Mouse (Mus musculus) liver, embryonic 14.5 days (tissue): Measurements from ENCODE around the gene Cacna1c. TPM values are rescaled to one million over a fixed set of nuclear protein-coding genes. Genes with fewer than 3 reads are reported as not detected.

Experiments used
- ATAC-seq: fragments of 200-750 bp; cut with Nextera tagmentation; 2 replicates; pipeline ENCODE4 v1.8.0; 2017; ENCODE audit warnings: moderate number of reproducible peaks, mild to moderate bottlenecking, moderate library complexity; ENCODE audit not compliant: insufficient read depth
- DNase-seq, 3 experiments: peaks; one replicate each; pipeline ENCODE4 v3.0.0-alpha.2; 2012 to 2013; ENCODE audit warnings: low read depth in 3 of 3, low spot score in 3 of 3
- H3K27ac ChIP-seq: fragments of 300-500 bp; sonication (generic); 2 replicates; pipeline ENCODE4 v1.5.1; 2014; ENCODE audit warnings: moderate library complexity, mild to moderate bottlenecking, control low read depth, inconsistent platforms
- H3K27me3 ChIP-seq: fragments of 300-500 bp; sonication (generic); 2 replicates; pipeline ENCODE4 v1.6.1; 2014; ENCODE audit warnings: mild to moderate bottlenecking, low read length, moderate library complexity; ENCODE audit not compliant: control insufficient read depth, insufficient read depth
- H3K36me3 ChIP-seq: fragments of 300-500 bp; sonication (generic); replicated peaks from 2 replicates; pipeline ENCODE4 v1.6.1; 2014; ENCODE audit warnings: low read depth; ENCODE audit not compliant: control insufficient read depth, insufficient read depth
- H3K4me1 ChIP-seq, 2 experiments: fragments of 200-500 bp in 1 of 2; fragments of 300-500 bp in 1 of 2; sonication (generic) in 1 of 2; replicated peaks; 2 replicates each; pipeline ENCODE4 v1.6.1; 2012 to 2014; ENCODE audit warnings: antibody characterized with exemption in 1 of 2, inconsistent platforms in 1 of 2, low read length in 1 of 2; ENCODE audit not compliant: control insufficient read depth in 2 of 2, insufficient read depth in 2 of 2
- H3K4me2 ChIP-seq: fragments of 300-500 bp; sonication (generic); 2 replicates; pipeline ENCODE4 v1.6.1; 2014; ENCODE audit warnings: low read depth, mild to moderate bottlenecking, control low read depth, moderate library complexity
- H3K4me3 ChIP-seq, 2 experiments: fragments of 200-500 bp in 1 of 2; fragments of 300-500 bp in 1 of 2; sonication (generic) in 1 of 2; 2 replicates each; pipeline ENCODE4 v1.5.1; 2012 to 2014; ENCODE audit warnings: low read depth in 2 of 2, low read length in 2 of 2, mild to moderate bottlenecking in 2 of 2, control low read depth in 1 of 2, inconsistent platforms in 1 of 2, moderate library complexity in 1 of 2; ENCODE audit not compliant: insufficient read depth in 1 of 2
- H3K9ac ChIP-seq: fragments of 300-500 bp; sonication (generic); replicated peaks from 2 replicates; pipeline ENCODE4 v1.6.1; 2014; ENCODE audit warnings: mild to moderate bottlenecking, control low read depth, moderate library complexity
- H3K9me3 ChIP-seq: fragments of 300-500 bp; sonication (generic); 2 replicates; pipeline ENCODE4 v1.6.1; 2016; ENCODE audit warnings: low read length, mixed read lengths; ENCODE audit not compliant: control insufficient read depth
- CTCF ChIP-seq: IDR thresholded peaks from 2 replicates; pipeline ENCODE4 v1.5.1; 2016; ENCODE audit warnings: antibody characterized with exemption, low read depth, control low read depth
- EP300 ChIP-seq: IDR thresholded peaks from 2 replicates; pipeline ENCODE4 v1.6.1; 2016; ENCODE audit warnings: antibody characterized with exemption, low read depth
- WGBS: fragments of 180-500 bp; shearing (Covaris S2); extraction: QIAGEN DNeasy Blood & Tissue Kit; methylation state at CpG from one replicate; pipeline ENCODE4 v1.1.7; 2014; ENCODE audit not compliant: insufficient replicate concordance; 5-methylcytosine and 5-hydroxymethylcytosine counted together
- polyA plus RNA-seq, 2 experiments: library from polyadenylated mRNA; depleted of rRNA in 1 of 2; stranded (reverse) in 1 of 2; unstranded in 1 of 2; fragments of >200 nt; fragmentation: Nextera tagmentation in 1 of 2; extraction: Ambion mirVana in 1 of 2; gene quantifications; 2 replicates each; pipeline versions ENCODE4 v1.2.1 to v1.2.3; 2012 to 2014

Cacna1c gene
- polyA plus RNA-seq, 2 experiments: 0.20 to 0.32 TPM

DNA sequence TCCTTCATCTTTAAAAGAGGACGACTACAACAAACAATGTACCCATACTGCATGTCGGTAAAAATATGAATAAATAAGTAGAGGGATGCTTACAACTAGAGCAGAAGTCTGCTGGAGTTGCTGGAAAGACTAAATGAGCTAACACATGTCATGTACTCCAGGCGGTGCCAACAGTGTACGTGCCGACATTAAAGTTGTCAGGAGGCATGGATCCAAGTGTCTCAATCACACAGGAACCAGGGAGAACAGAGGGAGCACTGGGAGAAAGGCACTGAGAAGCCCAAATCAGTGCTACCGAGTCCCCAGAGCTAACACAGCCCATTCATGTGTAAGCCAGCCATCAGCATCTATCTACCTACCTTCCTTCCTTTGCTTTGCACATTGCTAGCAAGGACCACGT lies 150.7 kb downstream of the Cacna1c start:
- Histone ChIP-seq H3K27me3 (no peaks in the 10 kb centered on the region), H3K4me3 (no peak overlapping the region), H3K9ac (no peak overlapping the region), H3K9me3 (no peaks in the 10 kb centered on the region), H3K4me2 (no peak overlapping the region), H3K36me3 (no peaks in the 10 kb centered on the region), H3K27ac (no peak overlapping the region), H3K4me1 (no peaks in the 10 kb centered on the region)
- no peak for ATAC-seq
- no peak for TF ChIP-seq EP300
- DNase-seq: no peak
- WGBS: 58% methylated on average over 7 of the region's 7 CpGs

GRCm38 (mm10) chr6:119044148-119044547 lies 152.1 kb downstream of the Cacna1c start:
- no peak overlapping the region for H3K9ac ChIP-seq
- no peak for ATAC-seq
- no peaks in the 10 kb centered on the region for H3K4me1 ChIP-seq
- no peak for TF ChIP-seq CTCF
- TF ChIP-seq EP300: no peak
- H3K4me2 ChIP-seq: no peak overlapping the region
- 62% methylated on average over 7 of the region's 7 CpGs for WGBS
- H3K9me3 ChIP-seq: no peaks in the 10 kb centered on the region
- no peak overlapping the region for H3K4me3 ChIP-seq
- no peak overlapping the region for H3K27ac ChIP-seq
- no peak for DNase-seq
- H3K27me3 ChIP-seq: no peaks in the 10 kb centered on the region; the same call in 1 of the 2 replicates
- H3K36me3 ChIP-seq: no peaks in the 10 kb centered on the region

GRCm38 (mm10) chr6:119042803-119043202 lies 153.4 kb downstream of the Cacna1c start:
- Histone ChIP-seq H3K36me3 (no peaks in the 10 kb centered on the region), H3K9me3 (no peaks in the 10 kb centered on the region), H3K4me2 (no peak overlapping the region), H3K9ac (no peak overlapping the region), H3K27ac (no peak overlapping the region), H3K27me3 (no peaks in the 10 kb centered on the region; the same call in 1 of the 2 replicates), H3K4me3 (no peak overlapping the region), H3K4me1 (no peaks in the 10 kb centered on the region)
- no peak for DNase-seq
- WGBS: 47% methylated on average over 3 of the region's 3 CpGs
- TF ChIP-seq EP300: no peak
- TF ChIP-seq CTCF: no peak
- no peak for ATAC-seq

DNA sequence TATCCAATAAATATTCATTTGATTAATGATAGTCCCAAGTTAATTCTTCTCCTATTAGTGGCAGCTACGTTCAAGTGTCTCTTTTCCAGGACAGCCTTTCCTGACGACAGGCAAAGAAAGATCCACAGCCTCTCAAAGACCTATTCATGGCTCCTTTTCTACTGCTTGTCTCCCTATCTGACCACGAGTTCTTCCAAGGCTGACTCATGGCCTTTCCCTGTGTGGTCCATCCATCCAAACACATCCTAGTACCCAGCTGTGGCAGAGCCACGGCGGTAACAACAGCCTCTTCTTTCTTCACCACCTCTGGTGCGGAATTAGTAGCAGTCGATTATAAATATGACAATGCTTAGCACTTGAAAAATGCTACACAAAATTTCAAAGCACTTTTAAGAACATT lies 155.3 kb downstream of the Cacna1c start:
- TF ChIP-seq CTCF: no peak
- TF ChIP-seq EP300: no peak
- no peak for DNase-seq
- no peak overlapping the region for H3K9ac ChIP-seq
- WGBS: 58% methylated on average over 7 of the region's 7 CpGs
- H3K4me2 ChIP-seq: no peak overlapping the region
- no peak for ATAC-seq
- H3K36me3 ChIP-seq: no peaks in the 10 kb centered on the region
- no peak overlapping the region for H3K27ac ChIP-seq
- H3K4me1 ChIP-seq: no peaks in the 10 kb centered on the region
- H3K27me3 ChIP-seq: no peaks in the 10 kb centered on the region; the same call in 1 of the 2 replicates
- H3K4me3 ChIP-seq: no peak overlapping the region
- no peaks in the 10 kb centered on the region for H3K9me3 ChIP-seq

GRCm38 (mm10) chr6:119039815-119040214 lies 156.4 kb downstream of the Cacna1c start:
- no peak overlapping the region for H3K4me3 ChIP-seq
- no peaks in the 10 kb centered on the region for H3K9me3 ChIP-seq
- 62% methylated on average over 7 of the region's 7 CpGs for WGBS
- no peak overlapping the region for H3K9ac ChIP-seq
- H3K27ac ChIP-seq: no peak overlapping the region
- ATAC-seq: no peak
- no peak for TF ChIP-seq CTCF
- TF ChIP-seq EP300: no peak
- H3K36me3 ChIP-seq: no peaks in the 10 kb centered on the region
- no peaks in the 10 kb centered on the region for H3K4me1 ChIP-seq
- H3K4me2 ChIP-seq: no peak overlapping the region
- no peaks in the 10 kb centered on the region; the same call in 1 of the 2 replicates for H3K27me3 ChIP-seq
- DNase-seq: no peak
